Mouse (Mus musculus): ENCODE measurements around the gene Klf11.
A peak's percentile ranks its signal among the peaks of the same experiment; 100 is the strongest.

The Klf11 gene

DNA sequence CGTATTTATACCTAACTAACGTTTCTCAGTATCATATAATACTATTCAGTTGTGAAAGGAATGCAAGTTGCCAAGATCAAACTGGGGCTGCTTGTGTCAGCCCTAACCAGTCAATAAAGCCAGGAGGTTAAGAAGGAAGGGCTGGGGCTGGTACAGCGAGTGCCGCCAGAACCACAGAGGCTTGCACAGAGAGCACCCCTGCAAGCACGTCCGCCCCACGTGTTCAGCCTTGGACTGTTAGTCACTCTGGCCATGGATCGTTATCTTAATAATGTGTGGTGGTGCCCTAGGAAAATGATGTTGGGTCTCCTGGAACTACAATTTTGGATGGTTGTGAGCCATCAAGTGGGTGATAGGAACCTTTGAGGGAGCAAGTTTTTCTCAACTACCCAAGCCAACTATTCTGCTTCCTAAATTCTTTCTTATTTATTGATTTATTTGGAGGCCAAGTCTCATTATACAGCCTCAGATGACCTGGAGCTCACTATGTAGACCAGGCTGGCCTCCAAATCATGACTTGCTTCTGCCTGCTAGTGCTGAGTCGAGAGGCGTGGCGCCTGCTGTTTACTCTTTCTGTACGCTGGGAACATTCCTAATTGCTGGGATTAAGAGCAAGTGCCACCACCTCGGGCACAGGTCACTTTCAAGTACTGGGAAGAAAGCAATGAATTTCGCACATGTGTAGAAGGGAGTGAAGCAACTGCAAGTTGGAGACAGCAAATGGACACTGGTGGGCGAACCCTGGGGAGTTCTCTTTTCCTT is 54.6 kb downstream of the Klf11 start:
- DNase-seq, result no peak

DNA sequence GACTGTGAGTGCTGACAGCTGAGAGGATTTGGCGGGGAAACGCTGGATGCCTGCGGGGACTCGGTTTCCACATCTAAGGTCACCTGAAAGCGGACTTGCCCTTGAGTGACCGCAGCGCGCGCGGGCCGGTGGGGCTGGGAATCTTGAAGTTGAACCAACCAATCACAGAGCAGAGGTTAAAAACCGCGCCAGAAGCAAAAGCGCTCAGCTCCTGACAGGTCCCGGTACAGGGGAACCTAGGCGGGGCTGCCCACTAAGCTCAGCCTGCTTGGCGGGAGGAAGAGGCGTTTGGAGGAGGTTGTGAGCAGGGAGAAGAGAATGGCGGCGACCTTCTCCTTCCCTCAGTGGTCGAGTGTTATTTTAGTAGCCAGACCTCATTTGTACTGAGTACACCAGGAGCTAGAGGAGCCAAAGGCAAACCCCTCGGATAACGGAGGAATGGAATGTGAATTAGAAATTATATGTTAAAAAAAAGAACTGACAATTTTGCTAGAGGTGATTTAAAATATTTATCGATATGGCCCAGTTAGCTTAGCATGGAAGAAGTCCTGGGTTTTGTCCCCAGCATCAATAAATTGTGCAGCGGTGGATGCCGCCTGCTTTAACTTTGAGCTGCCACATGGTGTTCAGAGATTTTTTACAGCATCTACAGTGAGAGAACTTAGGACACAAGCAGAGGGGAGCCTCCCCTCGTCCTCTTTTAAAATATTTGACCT is 55.8 kb downstream of the Klf11 start:
- DNase-seq, result no peak

DNA sequence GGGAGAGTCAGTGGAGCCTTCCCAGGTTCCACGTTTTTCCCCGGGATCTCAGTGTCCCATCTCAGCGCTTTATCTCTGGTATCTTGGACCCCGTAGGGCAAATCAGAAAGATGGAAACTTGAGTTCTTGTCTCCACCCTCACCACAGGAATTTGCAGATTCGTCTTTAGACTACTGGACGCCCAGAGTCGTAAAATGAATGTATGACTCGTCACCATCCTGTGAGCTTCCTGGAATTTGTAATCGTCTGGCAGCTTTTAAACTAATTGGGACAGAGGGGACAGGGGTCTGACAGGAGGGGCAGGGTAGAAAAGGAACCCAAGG is 56.4 kb downstream of the Klf11 start:
- no peak for DNase-seq

DNA sequence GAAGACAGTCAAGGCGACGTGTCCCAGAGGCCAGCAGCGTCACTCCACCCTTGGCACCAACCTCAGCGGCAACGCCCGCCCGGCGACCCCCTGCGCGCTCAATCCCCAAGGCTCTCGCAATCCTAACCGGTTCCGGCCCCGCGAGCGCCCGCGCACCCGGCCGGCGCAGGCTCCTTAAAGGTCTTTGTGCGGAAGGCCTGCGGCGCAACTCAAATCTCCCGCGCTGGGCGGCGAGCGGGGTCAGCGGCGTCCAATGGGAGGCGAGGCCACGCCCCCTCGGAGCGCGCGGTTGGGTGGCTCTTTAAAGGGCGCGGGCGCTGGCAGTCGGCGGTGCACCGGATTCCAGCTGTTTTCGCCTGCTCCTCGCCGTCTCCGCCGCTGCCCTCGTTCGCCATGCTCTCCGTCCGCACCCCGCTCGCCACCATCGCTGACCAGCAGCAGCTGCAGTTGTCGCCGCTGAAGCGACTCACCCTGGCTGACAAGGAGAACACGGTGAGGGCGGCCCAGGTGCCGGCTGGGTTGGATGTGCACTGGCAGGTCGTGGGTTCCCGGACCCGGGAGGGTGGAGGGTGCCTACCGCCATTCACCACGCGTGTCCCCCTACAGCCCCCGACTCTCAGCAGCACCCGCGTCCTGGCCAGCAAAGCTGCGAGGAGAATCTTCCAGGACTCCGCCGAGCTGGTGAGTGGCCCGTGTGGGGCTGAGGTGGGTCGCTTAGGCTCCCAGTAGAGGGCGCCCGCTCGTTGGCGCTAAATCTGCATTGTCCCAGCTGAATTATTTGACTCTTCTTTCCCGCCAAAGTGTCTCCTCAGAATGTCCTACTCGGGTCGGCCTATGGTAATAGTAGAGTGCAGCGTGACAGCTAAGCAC is 57.1 kb downstream of the Klf11 start, which contains the start of gene Rrm2:
Gene Rrm2, plus strand, starts transcription at position 288 of the 870 bp plus-strand sequence.
- peak; percentile 92 to 94 for DNase-seq

DNA sequence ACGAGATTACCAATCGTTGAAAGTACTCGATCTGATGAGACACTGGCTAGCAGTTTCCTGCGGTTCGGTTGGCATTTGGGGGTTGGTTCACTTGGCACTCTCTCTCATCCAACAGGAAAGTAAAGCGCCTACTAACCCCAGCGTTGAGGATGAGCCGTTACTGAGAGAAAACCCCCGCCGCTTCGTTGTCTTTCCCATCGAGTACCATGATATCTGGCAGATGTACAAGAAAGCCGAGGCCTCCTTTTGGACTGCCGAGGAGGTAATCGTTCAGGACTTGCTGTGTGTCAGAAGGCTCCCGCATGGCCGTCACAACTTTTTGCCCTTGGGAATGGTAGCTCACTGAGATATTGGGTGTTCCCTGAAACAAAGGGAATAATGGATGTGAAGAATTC is 57.7 kb downstream of the Klf11 start:
- no peak for DNase-seq

DNA sequence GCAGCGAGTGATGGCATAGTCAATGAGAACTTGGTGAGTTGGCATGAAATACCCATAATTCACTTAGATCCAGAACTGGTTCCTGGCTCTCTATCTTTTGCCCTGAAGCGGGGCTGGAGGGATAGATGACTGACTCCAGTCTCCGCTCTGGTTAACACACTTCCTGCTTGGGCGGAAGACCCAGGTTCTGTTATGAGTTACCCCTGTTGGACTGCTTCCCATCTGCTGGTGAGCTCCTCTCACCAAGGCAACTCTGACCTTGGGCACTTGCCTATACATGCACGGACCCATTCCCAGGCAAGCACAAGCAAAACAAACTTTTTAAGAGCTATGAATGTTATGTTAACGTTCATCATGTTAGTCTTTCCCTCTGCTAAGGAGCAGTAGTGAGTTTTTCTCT is 58.3 kb downstream of the Klf11 start:
- DNase-seq, result no peak

DNA sequence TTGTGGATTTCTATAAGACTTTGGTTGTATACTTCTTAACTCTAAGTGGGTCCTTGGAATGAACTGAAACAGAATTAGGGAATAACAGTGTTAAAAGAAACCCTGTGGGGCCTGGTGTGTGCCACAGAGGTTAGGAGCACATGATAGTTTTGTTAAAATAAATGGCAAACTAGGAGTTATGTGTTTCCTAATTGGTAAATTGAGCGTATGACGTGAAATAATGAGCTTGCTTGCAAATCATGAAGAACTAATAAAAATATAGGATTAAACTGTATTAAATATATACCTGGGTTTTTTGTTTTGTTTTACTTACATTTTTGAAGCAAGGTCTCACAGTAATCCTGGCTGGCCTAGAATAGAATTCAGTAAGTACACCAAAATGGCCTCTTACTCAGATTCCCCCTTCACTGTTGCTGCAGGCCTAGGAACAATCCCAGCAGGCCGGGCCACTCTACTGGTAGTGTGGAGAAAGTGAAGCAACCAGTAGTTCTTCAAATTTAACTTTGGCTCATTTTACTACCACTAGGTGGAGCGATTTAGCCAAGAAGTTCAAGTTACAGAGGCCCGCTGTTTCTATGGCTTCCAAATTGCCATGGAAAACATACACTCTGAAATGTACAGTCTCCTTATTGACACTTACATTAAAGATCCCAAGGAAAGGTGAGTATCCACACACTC is 58.9 kb downstream of the Klf11 start:
- peak; percentile 12 to 65 for DNase-seq

DNA sequence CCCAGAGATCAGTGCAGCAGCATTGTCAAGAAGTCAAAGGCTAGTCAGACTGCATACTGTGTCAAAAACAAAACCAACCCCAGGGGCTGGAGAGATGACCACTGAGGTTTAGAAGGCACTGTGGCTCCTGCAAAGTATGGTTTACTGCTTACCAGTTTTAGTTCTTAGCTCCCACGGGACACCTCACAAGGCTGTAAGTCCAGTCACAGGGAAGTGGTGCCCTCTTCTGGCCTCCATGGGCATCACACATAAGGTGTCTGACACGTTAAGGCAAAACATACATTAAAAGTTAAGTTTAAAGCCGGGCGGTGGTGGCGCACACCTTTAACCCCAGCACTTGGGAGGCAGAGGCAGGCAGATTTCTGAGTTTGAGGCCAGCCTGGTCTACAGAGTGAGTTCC is 59.6 kb downstream of the Klf11 start:
- DNase-seq, result no peak
